Mouse (Mus musculus) neutrophil, adult 5-6 weeks (primary cell): ENCODE results near the gene Sez6l. TPM values are rescaled to one million over a fixed set of nuclear protein-coding genes. Genes with fewer than 3 reads are reported as not detected.

Source experiments
- ATAC-seq: fragments of 151-379, 151-347 bp; 2 replicates; pipeline ENCODE4 v1.8.0; 2017; ENCODE audit warnings: mild to moderate bottlenecking, moderate TSS enrichment; ENCODE audit not compliant: insufficient number of reproducible peaks, poor library complexity, low FRiP score, severe bottlenecking; ENCODE audit errors: extremely low read depth
- total RNA-seq: library from RNA; stranded (forward); fragments of 200-1000 nt; gene quantifications from 2 replicates; pipeline ENCODE4 v1.2.3, GENCODE M21; 2017

The Sez6l gene
- total RNA-seq, 1 experiment from 2014 or later = not detected

GRCm38 (mm10) chr5:112481946-112482410, 95.0 kb downstream of the Sez6l start:
- ATAC-seq = no peak

GRCm38 (mm10) chr5:112473453-112473852, 103.5 kb downstream of the Sez6l start:
- no peak for ATAC-seq

GRCm38 (mm10) chr5:112470144-112470543, 106.8 kb downstream of the Sez6l start:
- ATAC-seq = no peak

GRCm38 (mm10) chr5:112468986-112469581, 107.9 kb downstream of the Sez6l start:
- ATAC-seq = no peak

GRCm38 (mm10) chr5:112466331-112466730, 110.7 kb downstream of the Sez6l start:
- no peak for ATAC-seq

- no peak for ATAC-seq
Measured at GRCm38 (mm10) chr5:112459903-112460302, 117.1 kb downstream of the Sez6l start.

- ATAC-seq = no peak
Measured at GRCm38 (mm10) chr5:112454966-112455555, 121.9 kb downstream of the Sez6l start.

GRCm38 (mm10) chr5:112453088-112453487, 123.9 kb downstream of the Sez6l start:
- no peak for ATAC-seq

- no peak for ATAC-seq
Measured at GRCm38 (mm10) chr5:112448747-112449440, 128.1 kb downstream of the Sez6l start, which contains the start of gene Gm6588. Gene Gm6588 (plus strand): TSS chr5:112449426.

GRCm38 (mm10) chr5:112438535-112438934, 138.4 kb downstream of the Sez6l start:
- ATAC-seq = no peak

- ATAC-seq = peak; percentile 41; the same call in 1 of the 2 replicates
Measured at GRCm38 (mm10) chr5:112433004-112433403, 144.0 kb downstream of the Sez6l start.

GRCm38 (mm10) chr5:112432033-112432432, 145.0 kb downstream of the Sez6l start:
- ATAC-seq = no peak

- no peak for ATAC-seq
Measured at GRCm38 (mm10) chr5:112431120-112431775, 145.7 kb downstream of the Sez6l start.

GRCm38 (mm10) chr5:112428944-112429343, 148.0 kb downstream of the Sez6l start:
- ATAC-seq = peak; percentile 21; the same call in 1 of the 2 replicates

- ATAC-seq = peak; percentile 24; the same call in 1 of the 2 replicates
Measured at GRCm38 (mm10) chr5:112427283-112427682, 149.7 kb downstream of the Sez6l start.

- ATAC-seq = no peak
Measured at GRCm38 (mm10) chr5:112426635-112427034, 150.3 kb downstream of the Sez6l start.

- ATAC-seq = no peak
Measured at GRCm38 (mm10) chr5:112419535-112419934, 157.4 kb downstream of the Sez6l start.

- ATAC-seq = no peak
Measured at GRCm38 (mm10) chr5:112418023-112418422, 159.0 kb downstream of the Sez6l start.

GRCm38 (mm10) chr5:112416673-112417072, 160.3 kb downstream of the Sez6l start:
- no peak for ATAC-seq
